Mouse (Mus musculus) intestine, embryonic 16.5 days (tissue): ENCODE data around the gene Fam129a. TPM values are rescaled to one million over a fixed set of nuclear protein-coding genes. Genes with fewer than 3 reads are reported as not detected.

Source experiments
- ATAC-seq: fragments of 200-750 bp; cut with Nextera tagmentation; 2 replicates; pipeline ENCODE4 v1.8.0; 2017; ENCODE audit warnings: moderate TSS enrichment, moderate library complexity
- H3K27ac ChIP-seq: fragments of 300-500 bp; sonication (generic); 2 replicates; pipeline ENCODE4 v1.5.1; 2014; ENCODE audit warnings: mild to moderate bottlenecking, low read length
- H3K27me3 ChIP-seq: fragments of 300-500 bp; sonication (generic); replicated peaks from 2 replicates; pipeline ENCODE4 v1.6.1; 2014; ENCODE audit warnings: low read length, control low read depth, mixed read lengths; ENCODE audit not compliant: control insufficient read depth, insufficient read depth
- H3K36me3 ChIP-seq: fragments of 300-500 bp; sonication (generic); 2 replicates; pipeline ENCODE4 v1.6.1; 2014; ENCODE audit warnings: low read length, control low read depth; ENCODE audit not compliant: control insufficient read depth, insufficient read depth
- H3K4me1 ChIP-seq: fragments of 300-500 bp; sonication (generic); 2 replicates; pipeline ENCODE4 v1.6.1; 2014; ENCODE audit warnings: low read length, control low read depth, mixed read lengths; ENCODE audit not compliant: control insufficient read depth, insufficient read depth
- H3K4me2 ChIP-seq: fragments of 300-500 bp; sonication (generic); 2 replicates; pipeline ENCODE4 v1.6.1; 2014; ENCODE audit warnings: low read depth, low read length, control low read depth
- H3K4me3 ChIP-seq: fragments of 300-500 bp; sonication (generic); 2 replicates; pipeline ENCODE4 v1.5.1; 2014; ENCODE audit warnings: mild to moderate bottlenecking, low read length
- H3K9ac ChIP-seq: fragments of 300-500 bp; sonication (generic); 2 replicates; pipeline ENCODE4 v1.6.1; 2014; ENCODE audit warnings: low read depth, low read length
- H3K9me3 ChIP-seq: fragments of 300-500 bp; sonication (generic); 2 replicates; pipeline ENCODE4 v1.6.1; 2016; ENCODE audit warnings: low read length, control low read depth; ENCODE audit not compliant: control insufficient read depth
- WGBS: fragments of 180-500 bp; shearing (Covaris S2); extraction: QIAGEN DNeasy Blood & Tissue Kit; methylation state at CpG from one replicate; pipeline ENCODE4 v1.1.7; 2014; 5-methylcytosine and 5-hydroxymethylcytosine counted together
- polyA plus RNA-seq: library from polyadenylated mRNA; unstranded; fragments of >200 nt; fragmentation: Nextera tagmentation; extraction: Ambion mirVana; gene quantifications from 2 replicates; pipeline ENCODE4 v1.2.1, GENCODE M21; 2015

Gene Fam129a
- polyA plus RNA-seq, 1 experiment from 2014 or later, result 10.7 TPM

DNA sequence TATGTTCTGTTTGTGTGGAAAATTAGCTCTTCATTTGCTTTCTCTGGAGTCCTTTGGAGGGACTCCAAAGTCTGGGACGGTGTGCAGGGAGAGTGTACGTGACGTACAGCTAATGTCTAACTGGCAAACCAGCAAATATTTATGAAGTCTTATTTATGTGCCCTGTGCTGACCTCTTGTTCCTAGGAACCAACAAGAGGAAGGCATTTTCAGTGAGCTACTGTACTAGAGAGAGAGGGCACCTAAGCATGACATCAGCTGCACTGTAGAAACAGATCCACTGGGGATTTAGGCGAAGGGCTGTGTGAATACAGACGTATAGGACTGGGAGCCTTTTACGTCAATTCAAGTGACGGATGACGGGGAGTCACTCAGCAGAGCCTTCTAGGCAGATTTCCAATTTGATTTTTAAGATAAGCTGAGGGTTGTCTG is 48.3 kb downstream of the Fam129a start:
- peak; percentile 45; the same call in 1 of the 2 replicates for ATAC-seq
- no peak overlapping the region for H3K27ac ChIP-seq
- no peak overlapping the region for H3K4me2 ChIP-seq
- no peak overlapping the region for H3K9ac ChIP-seq
- no peaks in the 10 kb centered on the region for H3K9me3 ChIP-seq
- 60% methylated on average over 8 of the region's 8 CpGs for WGBS
- H3K4me1 ChIP-seq, result peaks cover 3% of the 10 kb centered on the region
- no peak overlapping the region for H3K4me3 ChIP-seq
- H3K27me3 ChIP-seq, result no peaks in the 10 kb centered on the region
- no peaks in the 10 kb centered on the region for H3K36me3 ChIP-seq

DNA sequence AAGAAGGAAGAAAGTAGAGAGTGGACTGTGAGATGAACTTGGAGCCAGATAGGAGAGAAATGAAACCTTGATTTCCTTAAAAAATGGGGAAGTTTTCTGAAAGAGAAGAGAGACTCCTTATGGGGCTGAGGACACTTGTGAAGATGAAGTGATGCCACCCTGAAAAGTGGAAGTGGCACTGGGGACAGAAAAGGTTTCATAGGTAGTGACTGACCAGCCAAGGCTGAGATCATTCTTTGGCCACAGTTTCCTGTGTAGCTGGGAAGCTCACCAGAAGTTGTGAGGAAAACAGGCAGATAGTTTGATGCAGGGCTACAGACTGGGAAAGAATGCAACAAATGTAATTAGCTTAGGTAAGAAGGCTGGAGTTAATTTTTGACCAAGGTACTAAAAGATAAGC is 49.7 kb downstream of the Fam129a start:
- Histone ChIP-seq H3K4me1 (peaks cover 3% of the 10 kb centered on the region), H3K27me3 (no peaks in the 10 kb centered on the region), H3K36me3 (no peaks in the 10 kb centered on the region), H3K9me3 (no peaks in the 10 kb centered on the region), H3K27ac (no peak overlapping the region), H3K9ac (no peak overlapping the region), H3K4me2 (no peak overlapping the region), H3K4me3 (no peak overlapping the region)
- peak; percentile 48; the same call in 1 of the 2 replicates for ATAC-seq

DNA sequence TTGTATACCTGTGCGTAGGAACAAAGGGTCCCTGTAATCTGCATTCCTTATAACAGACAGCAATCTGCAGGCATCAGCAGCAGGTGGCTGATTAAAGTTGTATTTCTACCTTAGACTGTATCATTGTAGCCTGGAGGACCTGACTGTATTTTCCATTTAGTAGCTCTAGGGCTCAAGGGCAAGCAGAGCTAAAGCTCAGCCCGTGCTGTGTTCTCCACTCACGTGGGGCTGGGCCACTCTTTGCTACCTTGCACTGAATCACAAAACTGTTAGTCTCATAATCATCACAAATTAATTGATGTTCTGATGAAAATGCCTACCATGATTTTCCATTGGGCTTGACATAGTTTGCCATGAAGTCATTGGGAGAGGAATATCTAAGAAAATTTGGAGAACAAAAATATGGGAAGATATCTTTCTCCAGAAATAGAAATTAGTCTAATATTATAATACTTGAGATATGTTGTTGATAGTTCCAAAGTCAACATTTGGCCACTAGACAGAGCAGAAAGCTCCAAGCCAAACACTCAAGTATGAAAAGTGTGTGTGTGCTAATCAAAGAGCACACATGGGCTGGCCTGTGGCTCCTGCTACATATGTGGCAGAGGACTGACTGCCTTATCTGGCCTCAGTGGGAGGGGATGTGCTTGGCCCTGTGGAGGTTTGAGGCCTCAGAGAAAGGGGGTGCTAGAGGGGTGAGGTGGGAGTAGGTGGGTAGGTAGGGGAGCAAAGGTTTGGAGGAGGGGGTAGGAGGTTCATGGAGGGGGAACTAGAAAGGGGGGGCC is 53.6 kb downstream of the Fam129a start:
- 85% methylated on average over 3 of the region's 3 CpGs for WGBS
- no peak overlapping the region for H3K4me3 ChIP-seq
- H3K4me2 ChIP-seq, result no peak overlapping the region
- no peaks in the 10 kb centered on the region for H3K9me3 ChIP-seq
- H3K27ac ChIP-seq, result no peak overlapping the region
- H3K4me1 ChIP-seq, result 0 out of 2 replicates have a peak, but pooled peaks cover 2% of the 10 kb centered on the region
- no peaks in the 10 kb centered on the region for H3K36me3 ChIP-seq
- ATAC-seq, result no peak
- no peak overlapping the region for H3K9ac ChIP-seq
- no peaks in the 10 kb centered on the region for H3K27me3 ChIP-seq

DNA sequence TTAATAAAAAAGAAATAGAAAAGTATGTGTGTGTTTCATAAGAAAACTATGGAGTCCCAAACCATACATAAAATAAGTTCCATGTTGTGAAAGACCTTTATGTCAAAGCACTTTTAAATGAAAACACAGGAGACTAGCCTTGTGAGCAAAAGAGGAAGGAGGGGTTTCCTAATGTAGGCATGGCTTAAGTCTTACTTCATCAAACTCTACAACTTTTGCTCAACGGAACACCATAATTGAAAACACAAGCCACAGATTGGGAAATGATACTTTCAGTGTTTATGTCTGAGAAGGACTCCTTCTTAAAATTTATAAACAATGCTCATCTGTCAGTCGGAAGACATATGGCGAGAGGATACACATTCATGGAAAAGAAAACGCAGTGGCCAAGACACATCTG is 54.3 kb downstream of the Fam129a start:
- H3K36me3 ChIP-seq, result no peaks in the 10 kb centered on the region
- H3K4me2 ChIP-seq, result no peak overlapping the region
- H3K27ac ChIP-seq, result no peak overlapping the region
- no peaks in the 10 kb centered on the region for H3K9me3 ChIP-seq
- H3K4me1 ChIP-seq, result 0 out of 2 replicates have a peak, but pooled peaks cover 5% of the 10 kb centered on the region
- ATAC-seq, result no peak
- WGBS, result 65% methylated on average over 4 of the region's 4 CpGs
- H3K27me3 ChIP-seq, result no peaks in the 10 kb centered on the region
- no peak overlapping the region for H3K9ac ChIP-seq
- H3K4me3 ChIP-seq, result no peak overlapping the region

DNA sequence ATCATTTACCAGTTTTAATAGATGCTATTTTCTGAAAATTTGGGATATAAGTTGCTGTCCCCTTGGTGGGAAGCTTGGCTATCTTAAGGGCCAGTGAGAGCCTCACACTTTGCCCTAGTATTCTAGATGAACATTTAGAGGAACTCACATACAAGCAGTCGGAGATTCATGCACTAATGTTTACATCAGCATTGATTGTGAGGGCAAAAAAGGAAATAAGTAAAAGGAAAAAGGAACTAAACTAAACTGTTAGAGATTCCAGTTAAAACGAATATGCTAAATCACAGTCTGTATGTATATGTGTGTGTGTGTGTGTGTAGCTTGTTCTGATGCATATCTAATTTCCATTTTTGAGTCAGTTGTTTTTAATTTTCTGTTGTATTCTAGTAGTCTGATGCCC is 54.7 kb downstream of the Fam129a start:
- Histone ChIP-seq H3K4me1 (0 out of 2 replicates have a peak, but pooled peaks cover 5% of the 10 kb centered on the region), H3K9me3 (no peaks in the 10 kb centered on the region), H3K9ac (no peak overlapping the region), H3K27me3 (no peaks in the 10 kb centered on the region), H3K36me3 (no peaks in the 10 kb centered on the region), H3K27ac (no peak overlapping the region), H3K4me3 (no peak overlapping the region), H3K4me2 (no peak overlapping the region)
- 69% methylated on average over 2 of the region's 2 CpGs for WGBS
- no peak for ATAC-seq

DNA sequence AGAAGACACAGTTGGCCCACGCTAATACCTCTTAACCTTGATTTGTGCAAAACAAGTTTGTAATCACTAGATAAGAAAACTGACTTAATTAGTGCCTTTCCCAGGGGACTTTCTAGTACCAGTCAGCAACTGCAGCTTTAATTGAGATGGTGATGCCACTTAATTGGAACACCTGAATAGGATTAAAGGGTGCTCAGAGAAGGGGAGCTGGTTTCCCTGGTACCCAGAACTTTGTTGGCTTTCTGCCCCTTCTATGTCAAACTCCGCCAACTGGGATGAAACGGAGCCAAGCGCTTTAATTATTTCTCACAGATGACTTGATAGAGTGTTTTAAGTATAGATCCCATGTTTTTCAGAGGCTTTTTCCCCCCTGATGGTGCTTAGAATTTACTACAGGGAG is 55.6 kb downstream of the Fam129a start:
- WGBS, result 87% methylated on average over 4 of the region's 4 CpGs
- H3K9me3 ChIP-seq, result no peaks in the 10 kb centered on the region
- no peaks in the 10 kb centered on the region for H3K27me3 ChIP-seq
- H3K9ac ChIP-seq, result no peak overlapping the region
- no peak for ATAC-seq
- H3K4me3 ChIP-seq, result no peak overlapping the region
- H3K27ac ChIP-seq, result no peak overlapping the region
- H3K4me2 ChIP-seq, result no peak overlapping the region
- H3K4me1 ChIP-seq, result 0 out of 2 replicates have a peak, but pooled peaks cover 5% of the 10 kb centered on the region
- H3K36me3 ChIP-seq, result no peaks in the 10 kb centered on the region

DNA sequence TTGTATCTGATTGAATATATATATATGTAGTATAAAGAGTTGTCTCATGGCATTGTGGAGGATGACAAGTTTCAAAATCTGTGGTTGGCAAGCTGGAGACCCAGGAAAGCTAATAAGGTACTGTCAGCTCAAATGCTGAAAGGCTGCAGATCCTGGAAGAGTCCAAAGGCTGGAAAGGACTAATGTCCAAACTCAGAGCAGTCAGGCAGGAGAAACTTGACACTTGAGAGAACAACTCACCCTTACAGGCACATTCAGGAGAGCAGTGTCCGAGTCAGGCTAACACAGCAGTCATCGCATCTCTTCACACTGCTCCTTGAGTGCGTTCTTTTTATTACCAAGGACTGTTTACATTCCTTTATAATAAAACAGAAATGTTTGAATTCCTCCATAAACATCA is 56.2 kb downstream of the Fam129a start:
- no peaks in the 10 kb centered on the region for H3K27me3 ChIP-seq
- H3K4me1 ChIP-seq, result 0 out of 2 replicates have a peak, but pooled peaks cover 5% of the 10 kb centered on the region
- H3K9ac ChIP-seq, result no peak overlapping the region
- H3K9me3 ChIP-seq, result no peaks in the 10 kb centered on the region
- ATAC-seq, result no peak
- WGBS, result 20% methylated on average over 3 of the region's 3 CpGs
- H3K4me2 ChIP-seq, result no peak overlapping the region
- no peak overlapping the region for H3K27ac ChIP-seq
- H3K4me3 ChIP-seq, result no peak overlapping the region
- H3K36me3 ChIP-seq, result no peaks in the 10 kb centered on the region

DNA sequence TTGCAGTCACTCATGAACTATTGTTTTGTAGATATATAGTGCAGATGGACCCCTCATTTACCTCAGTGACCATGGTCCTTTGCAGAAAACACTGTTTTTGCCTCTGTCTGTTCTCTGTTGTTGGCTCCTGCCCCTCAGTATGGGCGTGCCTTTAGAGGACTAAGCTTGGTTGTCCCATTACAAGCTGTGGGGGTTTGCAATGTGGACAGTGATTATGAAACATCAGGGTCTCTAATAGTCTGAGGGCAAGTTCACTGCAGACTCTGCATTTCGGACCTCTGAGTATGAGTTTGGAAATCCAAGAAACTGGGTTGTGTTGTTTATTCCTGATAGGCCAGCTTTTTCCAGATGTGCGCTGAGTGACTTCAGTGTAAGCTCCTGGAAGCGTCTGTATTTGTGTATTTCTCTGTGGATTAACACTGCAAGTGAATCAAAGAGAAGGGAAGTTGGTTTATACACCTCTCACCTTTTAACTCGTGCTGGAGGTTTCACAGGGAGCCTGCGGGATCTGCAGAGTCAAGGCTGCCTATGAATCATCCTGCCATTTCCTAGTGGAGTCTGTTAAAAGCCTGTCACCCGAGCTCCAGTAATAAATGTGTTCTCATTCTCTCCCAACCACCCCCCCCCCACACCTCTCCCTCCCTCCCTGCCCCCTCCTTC is 58.7 kb downstream of the Fam129a start:
- 0 out of 2 replicates have a peak, but pooled peaks cover 5% of the 10 kb centered on the region for H3K4me1 ChIP-seq
- H3K9ac ChIP-seq, result no peak overlapping the region
- H3K4me3 ChIP-seq, result no peak overlapping the region
- H3K36me3 ChIP-seq, result no peaks in the 10 kb centered on the region
- no peak overlapping the region for H3K4me2 ChIP-seq
- H3K27ac ChIP-seq, result no peak overlapping the region
- no peaks in the 10 kb centered on the region for H3K27me3 ChIP-seq
- 27% methylated on average over 7 of the region's 7 CpGs for WGBS
- no peak for ATAC-seq
- 0 out of 2 replicates have a peak, but pooled peaks cover 3% of the 10 kb centered on the region for H3K9me3 ChIP-seq

DNA sequence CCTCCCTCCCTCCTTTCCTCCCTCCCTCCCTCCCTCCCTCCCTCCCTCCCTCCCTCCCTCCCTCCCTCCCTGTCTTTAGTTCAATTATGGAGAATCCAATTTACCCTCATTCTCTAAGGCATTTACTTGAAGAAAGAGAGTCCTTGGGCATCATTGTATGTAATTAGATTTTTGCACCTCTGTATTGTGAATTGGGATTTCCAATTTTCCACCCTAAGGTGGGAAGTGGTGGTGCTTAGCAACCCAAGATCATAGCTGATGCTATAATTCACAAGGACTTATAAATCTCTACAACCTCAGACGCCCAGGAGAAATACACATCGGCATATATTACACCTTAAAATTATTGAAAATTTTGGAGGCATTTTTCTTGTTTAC is 59.3 kb downstream of the Fam129a start:
- 0 out of 2 replicates have a peak, but pooled peaks cover 5% of the 10 kb centered on the region for H3K4me1 ChIP-seq
- no peaks in the 10 kb centered on the region for H3K27me3 ChIP-seq
- no peaks in the 10 kb centered on the region for H3K36me3 ChIP-seq
- no peak overlapping the region for H3K4me3 ChIP-seq
- no peak overlapping the region for H3K9ac ChIP-seq
- no peak overlapping the region for H3K4me2 ChIP-seq
- no peak overlapping the region for H3K27ac ChIP-seq
- WGBS, result 79% methylated on average over 2 of the region's 2 CpGs
- ATAC-seq, result no peak
- H3K9me3 ChIP-seq, result 0 out of 2 replicates have a peak, but pooled peaks cover 3% of the 10 kb centered on the region
